Mouse (Mus musculus) brain, adult 2 months (tissue): ENCODE measurements at regions not wholly inside any gene's neighbourhood (a gene's known extent, or its start where the extent isn't known, plus 50 kb on each side); places are given as distances from the start of the nearest gene placed in this dataset.
"Not testable (repeated sequence)": the region's sequence is repeated elsewhere in the genome, so short reads cannot be mapped to it uniquely, and the experiment has no call there.

Experiments used
- DNase-seq: peaks from one replicate; pipeline ENCODE4 v3.0.0; 2011; ENCODE audit warnings: low read depth, low spot score

DNA sequence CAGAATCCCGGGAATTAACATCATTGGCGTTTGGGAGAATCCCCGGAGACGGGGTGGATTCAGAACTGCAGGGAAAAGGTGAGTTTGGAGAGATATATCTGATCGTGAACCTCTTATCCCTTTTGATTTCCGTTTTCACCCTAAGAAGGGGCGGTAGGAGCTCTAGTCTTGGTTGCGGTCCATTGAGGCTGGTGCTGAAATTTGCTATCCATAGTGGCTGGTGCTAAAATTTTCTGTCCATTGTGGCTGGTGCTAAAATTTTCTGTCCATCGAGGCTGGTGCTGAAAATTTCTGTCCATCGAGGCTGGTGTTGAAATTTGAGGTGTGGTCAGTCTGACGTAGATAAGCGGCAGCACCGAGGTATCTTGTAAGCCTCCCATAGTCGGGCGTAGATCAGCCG lies 834.1 kb upstream of the Snrpn start:
- DNase-seq: not testable (repeated sequence)

DNA sequence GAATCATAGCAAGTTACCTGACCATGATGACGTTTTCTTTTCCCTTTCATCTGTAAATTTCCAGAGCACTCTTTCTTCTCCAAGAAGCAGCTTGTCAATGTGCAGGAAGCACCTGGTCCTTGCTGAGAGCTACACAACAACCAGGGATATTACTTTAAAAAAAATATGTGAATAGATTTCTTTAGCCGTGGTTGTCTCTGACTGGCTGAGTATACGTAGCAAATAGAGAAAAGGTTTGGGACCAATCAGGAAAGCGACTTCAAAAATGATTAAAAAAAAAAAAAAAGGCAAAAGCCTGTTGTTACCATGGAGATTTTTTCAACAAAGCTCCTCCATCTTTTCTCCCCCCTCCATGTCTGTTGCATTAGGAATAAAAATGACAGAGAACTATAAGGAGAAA lies 821.2 kb upstream of the Snrpn start:
- DNase-seq: peak; percentile 36

DNA sequence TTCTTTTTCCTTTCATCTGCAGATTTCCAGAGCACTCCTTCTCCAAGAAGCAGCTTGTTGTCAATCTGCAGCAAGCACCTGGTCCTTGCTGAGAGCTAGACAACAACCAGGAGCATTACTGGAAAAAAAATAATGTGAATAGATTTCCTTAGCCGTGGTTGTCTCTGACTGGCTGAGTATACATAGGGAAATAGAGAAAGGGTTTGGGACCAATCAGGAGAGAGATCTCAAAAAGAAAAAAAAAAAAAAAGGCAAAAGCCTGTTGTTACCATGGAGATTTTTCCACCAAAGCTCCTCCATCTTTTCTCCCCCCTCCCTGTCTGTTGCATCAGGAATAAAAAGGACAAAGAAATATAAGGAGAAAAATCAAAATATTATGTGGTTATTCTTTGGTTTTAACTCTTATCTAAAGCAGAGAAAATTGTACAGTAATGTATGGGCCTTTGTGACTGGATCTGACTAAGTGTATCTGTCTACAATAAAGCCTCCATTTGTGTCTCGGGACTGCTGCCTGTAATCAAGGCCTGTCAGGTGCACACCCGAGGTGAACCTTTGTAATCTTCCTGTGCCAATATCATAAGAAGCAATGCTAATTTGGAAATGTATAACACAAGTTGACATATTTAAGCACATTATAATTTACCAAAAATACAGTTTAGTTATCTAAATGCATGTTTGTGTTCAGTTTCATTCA lies 799.9 kb upstream of the Snrpn start:
- peak; percentile 65 for DNase-seq
